Mouse (Mus musculus) heart, adult 2 months (tissue): ENCODE results near the gene Nufip1. TPM values are rescaled to one million over a fixed set of nuclear protein-coding genes. Genes with fewer than 3 reads are reported as not detected.
A peak's percentile ranks its signal among the peaks of the same experiment; 100 is the strongest.

ENCODE experiments used
- DNase-seq, 2 experiments: peaks; one replicate each; pipeline ENCODE4 v3.0.0; 2021
- H3K27ac ChIP-seq: fragments of 200-600 bp; 2 replicates; pipeline ENCODE4 v1.8.1; 2022
- H3K27me3 ChIP-seq: fragments of 200-500 bp; 2 replicates; pipeline ENCODE4 v1.6.1; 2012; ENCODE audit warnings: mild to moderate bottlenecking, low read length, inconsistent platforms, mixed read lengths; ENCODE audit not compliant: control insufficient read depth, insufficient read depth
- H3K36me3 ChIP-seq: fragments of 200-500 bp; 2 replicates; pipeline ENCODE4 v1.6.1; 2012; ENCODE audit warnings: low read length, inconsistent platforms; ENCODE audit not compliant: control insufficient read depth, insufficient read depth
- H3K4me1 ChIP-seq: fragments of 200-500 bp; 2 replicates; pipeline ENCODE4 v1.6.1; 2011; ENCODE audit warnings: low read length; ENCODE audit not compliant: control insufficient read depth, insufficient read depth
- H3K4me3 ChIP-seq: fragments of 200-600 bp; 2 replicates; pipeline ENCODE4 v1.8.1; 2022
- H3K79me2 ChIP-seq: fragments of 200-500 bp; replicated peaks from 2 replicates; pipeline ENCODE4 v1.6.1; 2012; ENCODE audit warnings: mild to moderate bottlenecking, inconsistent platforms, low read length, moderate library complexity, mixed read lengths; ENCODE audit not compliant: control insufficient read depth, insufficient read depth
- H3K9ac ChIP-seq: fragments of 200-500 bp; 2 replicates; pipeline ENCODE4 v1.6.1; 2012; ENCODE audit warnings: low read depth, mild to moderate bottlenecking, control low read depth, inconsistent platforms, low read length, mixed read lengths
- CTCF ChIP-seq: fragments of 200-600 bp; IDR thresholded peaks from 2 replicates; pipeline ENCODE4 v1.8.1; 2022; ENCODE audit warnings: antibody characterized with exemption, mild to moderate bottlenecking, moderate library complexity
- EP300 ChIP-seq: fragments of 200-500 bp; IDR thresholded peaks from 2 replicates; pipeline ENCODE4 v1.6.1; 2011; ENCODE audit warnings: low read depth, low read length, control low read depth; ENCODE audit not compliant: insufficient read depth
- POLR2A ChIP-seq: fragments of 200-500 bp; IDR thresholded peaks from 2 replicates; pipeline ENCODE4 v1.6.1; 2011; ENCODE audit warnings: mild to moderate bottlenecking, low read depth, low read length, control low read depth; ENCODE audit not compliant: insufficient read depth
- WGBS: fragments of 180-500 bp; shearing (Covaris S2); methylation state at CpG from one replicate; pipeline ENCODE4 v1.1.7; 2018; 5-methylcytosine and 5-hydroxymethylcytosine counted together
- intact Hi-C: fragments of 180-260 bp; cut with DNase I; formaldehyde crosslinking; loops from one replicate; pipeline ENCODE4 v1.15.1; 2025
- polyA plus RNA-seq: library from polyadenylated mRNA; depleted of rRNA; stranded (reverse); fragments of >200 nt; gene quantifications from 2 replicates; pipeline ENCODE4 v1.2.3, GENCODE M21; 2012
- total RNA-seq, 2 experiments: library from RNA; stranded (reverse); gene quantifications; 2 replicates each; pipeline ENCODE4 v1.2.3; 2021

Nufip1 gene
- total and polyA plus RNA-seq, 3 experiments = 1.5 to 3.1 (median 3.0) TPM

DNA sequence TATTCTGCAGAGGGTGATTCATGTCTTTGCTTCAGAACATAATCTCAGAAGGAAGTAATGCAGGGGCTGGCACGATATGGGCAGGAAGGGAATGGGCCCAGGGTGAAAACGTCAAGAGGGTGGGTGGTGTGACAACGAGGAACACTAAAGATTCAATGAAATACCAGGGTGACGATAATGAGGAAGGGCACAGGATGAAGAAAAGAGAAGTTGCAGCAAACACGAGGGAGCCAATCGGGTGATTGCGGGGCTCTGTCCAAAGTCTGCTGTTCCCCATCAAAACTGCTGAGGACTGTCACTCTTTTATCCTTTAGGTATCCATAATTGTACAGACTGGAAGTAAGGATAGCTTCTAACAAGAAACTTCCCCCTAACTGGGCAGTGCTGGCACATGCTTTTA is 13.4 kb upstream of the Nufip1 start:
- H3K9ac ChIP-seq = no peak overlapping the region
- intact Hi-C loops = no loop called here
- no peak overlapping the region for H3K27ac ChIP-seq
- H3K36me3 ChIP-seq = no peaks in the 10 kb centered on the region; the same call in none of the 2 replicates
- no peak for TF ChIP-seq CTCF
- TF ChIP-seq POLR2A = no peak
- TF ChIP-seq EP300 = no peak
- no peak overlapping the region for H3K4me3 ChIP-seq
- H3K27me3 ChIP-seq = no peaks in the 10 kb centered on the region
- H3K4me1 ChIP-seq = no peaks in the 10 kb centered on the region
- 75% methylated on average over 7 of the region's 7 CpGs for WGBS
- no peaks in the 10 kb centered on the region for H3K79me2 ChIP-seq
- DNase-seq = no peak

DNA sequence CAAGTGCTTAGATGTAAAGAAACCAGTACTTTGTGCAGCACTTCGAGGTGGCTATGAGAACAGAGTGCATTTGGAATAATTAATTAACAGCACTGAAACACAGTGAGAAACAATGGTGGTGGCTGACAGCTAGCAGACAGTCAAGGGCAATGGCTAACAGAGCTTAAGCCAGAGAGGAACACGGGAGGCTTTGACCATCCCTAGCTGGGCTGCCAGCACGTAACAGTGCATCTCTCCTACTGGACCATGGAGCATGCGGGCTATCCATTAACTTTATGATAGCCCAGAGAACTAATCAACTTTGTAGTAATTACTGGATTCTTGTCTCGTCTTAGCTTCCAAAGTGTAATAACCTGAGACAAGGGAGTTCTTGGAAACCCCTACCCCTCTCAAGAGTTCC is 12.9 kb upstream of the Nufip1 start:
- 94% methylated on average over 5 of the region's 5 CpGs for WGBS

DNA sequence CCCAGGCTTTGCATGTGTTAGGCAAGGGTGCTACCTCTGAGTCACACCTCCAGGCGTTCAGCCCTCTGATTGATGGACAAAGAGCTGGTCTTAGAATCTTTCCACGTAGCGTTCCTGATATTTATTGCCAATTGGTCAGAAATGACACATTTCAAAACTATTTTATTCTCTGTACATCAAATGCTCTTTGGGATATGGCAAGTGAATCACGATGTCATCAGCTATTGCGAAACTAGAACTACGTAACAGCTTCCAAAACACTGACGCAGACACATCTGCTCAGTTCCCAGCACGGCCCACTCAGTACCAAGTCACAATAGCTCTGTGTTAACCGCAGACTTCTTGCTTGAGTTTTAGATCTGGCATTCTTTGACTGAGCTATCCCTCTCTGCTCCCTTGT is 11.1 kb upstream of the Nufip1 start:
- no peak for TF ChIP-seq POLR2A
- no peak for TF ChIP-seq EP300
- no peak for TF ChIP-seq CTCF
- intact Hi-C loops = no loop called here
- H3K27me3 ChIP-seq = no peaks in the 10 kb centered on the region
- DNase-seq = no peak
- no peaks in the 10 kb centered on the region for H3K4me1 ChIP-seq
- no peaks in the 10 kb centered on the region; the same call in none of the 2 replicates for H3K36me3 ChIP-seq
- H3K4me3 ChIP-seq = no peak overlapping the region
- no peak overlapping the region for H3K27ac ChIP-seq
- no peaks in the 10 kb centered on the region for H3K79me2 ChIP-seq
- no peak overlapping the region for H3K9ac ChIP-seq
- WGBS = 85% methylated on average over 9 of the region's 9 CpGs

More for the DNA sequence above, 12.9 kb upstream of the Nufip1 start:
- H3K36me3 ChIP-seq = no peaks in the 10 kb centered on the region; the same call in none of the 2 replicates
- H3K4me3 ChIP-seq = no peak overlapping the region
- H3K9ac ChIP-seq = no peak overlapping the region
- no peak overlapping the region for H3K27ac ChIP-seq
- TF ChIP-seq EP300 (no peak), CTCF (no peak), POLR2A (no peak)
- intact Hi-C loops = no loop called here
- no peaks in the 10 kb centered on the region for H3K4me1 ChIP-seq
- no peaks in the 10 kb centered on the region for H3K27me3 ChIP-seq
- DNase-seq = no peak
- H3K79me2 ChIP-seq = no peaks in the 10 kb centered on the region

DNA sequence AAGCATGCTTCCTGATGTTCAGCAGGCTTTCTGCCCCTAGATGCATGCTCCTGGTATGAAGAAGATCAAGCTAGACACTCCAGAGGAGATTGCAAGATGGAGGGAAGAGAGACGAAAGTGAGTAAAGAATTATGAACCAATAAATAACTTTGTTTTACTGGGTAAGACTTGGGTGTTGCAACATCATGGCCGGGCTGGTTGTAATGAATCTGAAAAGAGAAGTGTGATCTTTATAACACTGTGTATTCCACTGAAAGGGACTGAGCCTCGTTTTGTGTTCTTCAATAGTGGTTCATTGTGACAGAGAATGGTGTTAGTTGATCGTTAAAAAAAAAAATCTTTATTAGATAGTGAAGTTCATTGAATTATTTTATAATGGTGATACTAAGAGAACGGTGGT is 5.1 kb downstream of the Nufip1 start:
- H3K9ac ChIP-seq = no peak overlapping the region
- TF ChIP-seq CTCF = no peak
- no peak for TF ChIP-seq POLR2A
- no peak for TF ChIP-seq EP300
- intact Hi-C loops = no loop called here
- H3K36me3 ChIP-seq = no peaks in the 10 kb centered on the region; the same call in 1 of the 2 replicates
- 86% methylated on average over 5 of the region's 5 CpGs for WGBS
- no peaks in the 10 kb centered on the region for H3K79me2 ChIP-seq
- H3K4me3 ChIP-seq = no peak overlapping the region
- peaks cover 2% of the 10 kb centered on the region for H3K4me1 ChIP-seq
- H3K27ac ChIP-seq = no peak overlapping the region
- DNase-seq = no peak
- H3K27me3 ChIP-seq = no peaks in the 10 kb centered on the region

DNA sequence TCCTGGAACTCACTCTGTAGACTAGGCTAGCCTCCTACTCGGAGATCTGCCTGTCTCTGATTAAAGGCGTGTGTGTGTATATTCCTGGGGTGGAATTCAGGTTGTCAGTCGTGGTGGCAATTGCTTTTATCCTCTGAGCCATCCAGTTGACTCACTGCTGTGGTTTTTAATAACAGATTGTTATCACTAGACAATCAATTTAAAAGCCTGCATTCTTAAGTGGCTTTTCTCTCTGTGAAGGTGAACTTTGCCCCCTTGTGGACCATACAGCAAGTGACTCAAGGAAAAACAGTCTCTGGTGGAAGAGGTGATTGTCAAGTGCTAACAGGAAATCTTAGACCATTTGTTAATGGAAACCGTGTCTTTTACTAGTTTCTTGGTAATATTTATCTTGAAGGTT is 8.3 kb downstream of the Nufip1 start:
- Histone ChIP-seq H3K4me1 (peaks cover 2% of the 10 kb centered on the region), H3K27me3 (no peaks in the 10 kb centered on the region), H3K36me3 (no peaks in the 10 kb centered on the region), H3K9ac (no peak overlapping the region), H3K79me2 (no peaks in the 10 kb centered on the region), H3K27ac (no peak overlapping the region), H3K4me3 (no peak overlapping the region)
- peak; percentile 43 for TF ChIP-seq CTCF
- no peak for TF ChIP-seq POLR2A
- DNase-seq = no peak
- 69% methylated on average over 4 of the region's 4 CpGs for WGBS
- intact Hi-C loops = no loop called here

DNA sequence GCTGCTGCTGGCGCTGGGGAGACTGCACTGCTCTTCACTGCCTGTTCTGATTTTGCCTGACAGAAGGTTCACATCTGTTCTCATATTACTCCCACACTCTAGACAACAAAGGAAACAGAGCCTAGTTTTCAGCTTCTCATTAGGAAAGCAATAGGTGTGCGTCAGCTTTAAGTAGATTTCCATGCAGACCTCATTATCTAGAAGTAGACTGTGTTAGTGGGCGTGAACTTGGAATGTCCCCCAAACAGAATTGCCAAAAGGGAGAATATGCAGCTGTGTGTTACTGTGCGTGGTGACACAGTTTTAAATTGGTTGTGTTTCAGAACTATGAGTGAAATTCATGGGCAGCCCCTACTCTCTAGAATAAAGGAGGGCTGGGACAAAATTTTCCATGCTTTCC is 9.8 kb downstream of the Nufip1 start:
- Histone ChIP-seq H3K27me3 (no peaks in the 10 kb centered on the region), H3K4me3 (no peak overlapping the region), H3K36me3 (no peaks in the 10 kb centered on the region), H3K27ac (no peak overlapping the region), H3K4me1 (peaks cover 2% of the 10 kb centered on the region), H3K9ac (no peak overlapping the region), H3K79me2 (no peaks in the 10 kb centered on the region)
- WGBS = 59% methylated on average over 4 of the region's 4 CpGs
- DNase-seq = no peak
- TF ChIP-seq POLR2A (no peak), EP300 (no peak), CTCF (no peak)
- intact Hi-C loops = loop anchor here (2.0 kb wide), 1 partner anchor 892 kb away; no protein-coding TSS in a partner anchor
